Mouse (Mus musculus): ENCODE measurements around the gene Gpsm3.

Gpsm3 gene

DNA sequence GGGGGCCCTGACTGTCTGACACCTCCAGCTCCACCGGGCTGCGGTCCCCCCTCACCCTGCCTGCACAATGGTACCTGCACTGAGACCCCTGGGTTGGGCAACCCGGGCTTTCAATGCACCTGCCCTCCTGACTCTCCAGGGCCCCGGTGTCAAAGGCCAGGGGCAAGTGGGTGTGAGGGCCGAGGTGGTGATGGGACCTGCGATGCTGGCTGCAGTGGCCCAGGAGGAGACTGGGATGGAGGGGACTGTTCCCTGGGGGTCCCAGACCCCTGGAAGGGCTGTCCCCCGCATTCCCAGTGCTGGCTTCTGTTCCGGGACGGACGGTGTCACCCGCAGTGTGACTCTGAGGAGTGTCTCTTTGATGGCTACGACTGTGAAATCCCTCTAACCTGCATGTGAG lies 7.1 kb upstream of the Gpsm3 start:
- DNase-seq (ENCODE audit: extremely low spot score, low read depth, low spot score), result no peak

DNA sequence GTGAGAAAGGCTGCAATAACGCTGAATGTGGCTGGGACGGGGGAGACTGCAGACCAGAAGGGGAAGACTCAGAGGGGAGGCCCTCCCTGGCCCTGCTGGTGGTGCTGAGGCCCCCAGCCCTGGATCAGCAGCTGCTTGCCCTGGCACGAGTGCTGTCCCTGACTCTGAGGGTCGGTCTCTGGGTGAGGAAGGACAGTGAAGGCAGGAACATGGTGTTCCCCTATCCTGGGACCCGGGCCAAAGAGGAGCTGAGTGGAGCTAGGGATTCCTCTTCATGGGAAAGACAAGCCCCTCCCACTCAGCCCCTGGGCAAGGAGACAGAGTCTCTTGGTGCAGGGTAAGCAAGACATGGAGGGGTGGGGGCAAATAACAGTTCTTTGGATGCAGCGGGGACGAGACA lies 6.2 kb upstream of the Gpsm3 start:
- DNase-seq (ENCODE audit: extremely low spot score, low read depth, low spot score), result no peak

DNA sequence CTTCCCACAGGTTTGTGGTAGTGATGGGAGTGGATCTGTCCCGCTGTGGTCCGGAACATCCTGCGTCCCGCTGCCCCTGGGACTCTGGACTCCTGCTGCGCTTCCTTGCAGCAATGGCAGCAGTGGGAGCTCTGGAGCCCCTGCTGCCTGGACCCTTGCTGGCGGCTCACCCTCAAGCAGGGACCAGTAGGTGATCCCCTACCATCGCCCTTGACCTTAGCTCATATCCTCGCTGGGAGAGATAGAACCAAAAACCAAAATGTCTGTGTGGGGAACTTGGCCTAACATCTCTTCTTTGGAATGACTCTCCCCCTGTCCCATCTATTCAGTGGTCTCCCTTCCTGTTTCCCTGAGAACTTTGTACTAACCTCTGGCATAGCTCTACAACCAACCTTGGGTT lies 5.8 kb upstream of the Gpsm3 start:
- DNase-seq (ENCODE audit: extremely low spot score, low read depth, low spot score), result no peak

GRCm38 (mm10) chr17:34585121-34585520 lies 4.5 kb upstream of the Gpsm3 start:
- DNase-seq (ENCODE audit: extremely low spot score, low read depth, low spot score), result no peak

DNA sequence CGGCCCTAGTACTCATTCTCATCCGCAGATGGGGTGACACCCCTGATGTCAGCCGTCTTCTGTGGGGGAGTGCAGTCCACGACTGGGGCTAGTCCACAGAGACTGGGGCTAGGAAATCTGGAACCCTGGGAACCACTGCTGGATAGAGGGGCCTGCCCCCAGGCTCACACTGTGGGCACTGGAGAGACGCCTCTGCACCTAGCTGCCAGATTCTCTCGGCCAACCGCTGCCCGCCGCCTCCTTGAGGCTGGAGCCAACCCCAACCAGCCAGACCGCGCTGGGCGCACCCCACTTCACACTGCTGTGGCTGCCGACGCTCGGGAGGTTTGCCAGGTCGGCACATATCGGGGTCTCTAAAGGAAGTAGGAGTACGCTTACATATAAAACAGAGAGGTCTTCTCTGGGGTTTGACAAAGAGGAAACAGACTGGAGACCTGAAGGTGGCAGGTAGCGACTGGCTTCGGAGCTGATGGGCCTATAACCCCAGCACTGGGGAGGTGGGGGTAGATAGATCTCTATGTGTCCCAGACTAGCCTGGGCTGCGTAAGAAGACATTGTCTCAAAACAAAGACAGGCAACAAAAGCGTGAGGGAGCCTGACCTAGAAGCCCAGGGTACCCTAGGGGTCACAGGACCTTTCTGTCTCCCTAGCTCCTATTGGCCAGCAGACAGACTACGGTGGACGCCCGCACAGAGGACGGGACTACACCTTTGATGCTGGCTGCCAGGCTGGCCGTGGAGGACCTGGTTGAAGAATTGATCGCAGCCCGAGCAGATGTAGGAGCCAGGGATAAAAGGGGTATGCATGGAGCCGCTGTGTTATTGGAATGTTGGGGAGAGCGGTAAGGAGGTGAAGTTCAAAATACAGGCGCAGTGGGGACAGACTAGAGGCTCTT lies 3.5 kb upstream of the Gpsm3 start:
- no peak for DNase-seq (ENCODE audit: extremely low spot score, low read depth, low spot score)

DNA sequence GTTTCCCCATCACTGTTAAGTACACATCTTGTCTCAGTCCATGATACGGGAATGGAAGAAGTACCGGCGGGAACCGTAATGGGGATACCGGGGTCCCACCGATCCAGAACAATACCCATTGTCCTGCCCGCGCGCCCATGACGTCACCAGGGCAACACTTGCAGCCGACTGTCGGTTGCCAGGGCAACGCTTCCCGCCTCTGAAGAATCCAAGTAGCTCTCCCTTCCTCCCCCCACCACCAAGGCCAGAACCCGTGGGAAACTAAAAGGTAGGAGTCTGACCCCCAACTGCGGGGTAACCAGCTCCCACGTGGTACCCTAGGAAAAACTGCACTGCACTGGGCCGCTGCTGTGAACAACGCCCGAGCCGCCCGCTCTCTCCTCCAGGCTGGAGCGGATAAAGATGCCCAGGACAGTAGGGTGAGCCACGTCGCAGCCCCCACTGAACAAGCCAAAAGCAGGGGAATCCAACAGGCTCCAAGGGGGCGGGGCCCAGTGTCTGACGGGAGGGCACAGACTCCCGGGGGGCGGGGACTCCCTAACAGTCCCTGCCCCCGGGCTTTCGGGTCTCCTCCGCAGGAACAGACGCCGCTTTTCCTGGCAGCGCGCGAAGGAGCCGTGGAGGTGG lies 2.7 kb upstream of the Gpsm3 start:
- DNase-seq (ENCODE audit: extremely low spot score, low read depth, low spot score), result no peak

DNA sequence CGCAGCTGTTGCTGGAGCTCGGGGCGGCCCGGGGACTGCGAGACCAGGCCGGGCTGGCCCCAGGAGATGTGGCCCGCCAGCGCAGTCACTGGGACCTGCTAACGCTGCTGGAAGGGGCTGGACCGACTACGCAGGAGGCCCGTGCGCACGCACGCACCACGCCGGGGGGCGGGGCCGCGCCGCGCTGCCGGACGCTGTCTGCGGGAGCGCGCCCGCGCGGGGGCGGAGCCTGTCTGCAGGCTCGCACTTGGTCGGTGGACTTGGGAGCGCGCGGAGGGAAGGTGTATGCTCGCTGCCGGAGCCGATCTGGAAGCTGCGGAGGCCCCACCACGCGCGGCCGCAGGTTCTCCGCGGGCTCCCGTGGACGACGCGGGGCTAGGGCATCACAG lies 2.2 kb upstream of the Gpsm3 start:
- no peak for DNase-seq (ENCODE audit: extremely low spot score, low read depth, low spot score)

DNA sequence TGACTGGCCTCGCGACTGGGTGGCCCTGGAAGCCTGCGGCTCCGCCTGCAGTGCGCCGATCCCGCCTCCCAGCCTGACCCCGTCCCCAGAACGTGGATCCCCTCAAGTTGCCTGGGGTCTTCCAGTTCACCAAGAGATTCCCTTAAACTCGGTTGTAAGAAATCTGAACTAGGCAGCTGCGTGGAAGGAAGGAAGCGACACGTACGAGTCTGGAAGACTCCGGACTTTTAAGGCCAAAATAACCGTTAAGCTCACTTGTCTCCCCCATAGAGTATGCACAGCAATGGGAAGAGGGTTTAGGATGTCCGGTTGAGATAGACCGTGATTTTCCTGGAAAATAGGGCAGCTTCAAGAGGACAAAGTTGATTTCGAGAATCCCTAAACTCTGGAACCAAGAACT lies 1.8 kb upstream of the Gpsm3 start:
- DNase-seq (ENCODE audit: extremely low spot score, low read depth, low spot score), result no peak

DNA sequence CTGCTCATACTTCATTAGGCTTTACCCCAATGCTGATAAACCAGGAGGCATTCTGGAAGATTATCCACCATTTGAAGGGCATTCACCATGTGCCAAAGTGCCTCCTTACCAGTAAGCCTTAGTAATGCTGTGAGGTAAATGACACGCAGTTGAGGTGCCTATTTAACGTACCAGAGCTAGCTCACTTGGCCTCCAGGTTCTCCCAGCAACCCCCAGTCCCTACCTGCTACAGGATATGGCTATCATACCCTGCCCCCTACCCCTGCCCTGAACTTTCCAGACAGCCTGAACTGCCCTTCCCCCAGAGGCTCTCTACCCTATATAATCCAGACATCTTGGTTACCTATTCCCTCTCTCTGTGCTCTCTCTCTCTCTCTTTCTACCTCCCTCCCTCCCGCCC lies 839 bp upstream of the Gpsm3 start:
- no peak for DNase-seq (ENCODE audit: extremely low spot score, low read depth, low spot score)

DNA sequence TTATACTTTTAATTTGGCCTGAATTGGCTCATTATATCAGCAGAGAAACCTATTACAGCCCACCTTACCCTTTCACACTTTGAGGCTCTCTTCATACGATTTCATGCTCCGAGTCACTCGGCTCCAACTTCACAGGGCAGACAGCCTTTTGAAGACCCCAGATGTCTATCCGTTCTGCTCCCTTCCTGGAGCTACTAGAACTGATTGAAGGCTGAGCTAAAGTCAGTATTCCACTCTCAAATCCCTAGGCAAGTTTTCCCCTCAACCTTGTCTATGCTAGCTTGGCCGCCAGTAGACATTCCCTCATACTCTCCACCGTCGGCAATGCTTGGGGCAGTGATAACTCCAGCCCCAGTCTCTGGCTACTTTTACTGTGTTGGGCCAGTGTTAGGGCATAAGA lies 400 bp upstream of the Gpsm3 start:
- DNase-seq (ENCODE audit: extremely low spot score, low read depth, low spot score), result no peak

- no peak for DNase-seq (ENCODE audit: extremely low spot score, low read depth, low spot score)
Measured at GRCm38 (mm10) chr17:34590154-34590987, 765 bp downstream of the Gpsm3 start.

DNA sequence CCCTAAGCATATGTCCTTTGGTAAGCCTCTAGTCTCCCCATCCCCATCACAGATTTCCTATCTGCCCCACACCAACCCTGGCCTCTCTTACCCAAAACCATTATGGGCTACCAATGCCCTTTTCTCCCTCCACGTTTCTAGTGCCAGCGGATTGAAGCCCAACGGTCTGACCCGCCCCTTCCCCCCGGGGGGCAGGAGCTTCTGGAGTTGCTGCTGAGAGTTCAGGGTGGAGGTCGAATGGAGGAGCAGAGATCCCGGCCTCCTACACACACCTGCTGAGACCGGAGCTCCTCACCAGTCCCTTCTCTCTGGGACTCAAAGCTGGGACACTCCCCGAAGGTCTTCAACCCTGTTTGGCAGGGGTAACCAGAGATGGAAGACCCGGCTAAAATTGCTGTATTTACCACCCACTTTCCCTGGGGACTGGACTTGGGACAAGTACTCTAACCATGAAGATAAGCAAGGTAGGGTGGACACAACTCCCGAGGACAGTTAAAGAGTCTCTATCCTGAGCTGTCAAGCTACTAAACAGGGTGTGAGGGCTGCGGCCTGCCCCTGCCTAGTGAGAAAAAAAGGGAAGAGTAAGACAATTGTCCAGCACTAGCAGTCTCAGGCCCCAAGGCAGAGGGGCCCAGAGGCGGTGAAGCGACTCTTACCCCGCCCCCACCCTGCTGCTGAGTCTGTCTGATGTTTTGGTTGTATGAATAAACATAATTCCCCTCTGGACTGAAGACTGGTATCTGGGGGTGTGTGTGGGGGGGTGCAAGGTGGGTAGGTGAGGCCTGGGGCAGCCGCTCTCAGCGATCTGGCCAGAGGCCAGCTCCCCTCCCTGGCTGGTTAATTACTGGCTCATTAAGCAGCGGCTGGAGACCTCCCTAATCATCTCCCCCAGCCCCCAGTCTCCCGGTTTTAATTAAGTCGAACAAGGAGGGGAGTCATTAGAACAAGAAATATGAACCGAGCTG lies 1.7 kb downstream of the Gpsm3 start, which contains the start of gene Pbx2:
Gene Pbx2, plus strand, starts transcription at position 238 of the 965 bp plus-strand sequence.
- DNase-seq (ENCODE audit: extremely low spot score, low read depth, low spot score), result no peak

- DNase-seq (ENCODE audit: extremely low spot score, low read depth, low spot score), result no peak
Measured at GRCm38 (mm10) chr17:34591994-34592375, 2.4 kb downstream of the Gpsm3 start.

DNA sequence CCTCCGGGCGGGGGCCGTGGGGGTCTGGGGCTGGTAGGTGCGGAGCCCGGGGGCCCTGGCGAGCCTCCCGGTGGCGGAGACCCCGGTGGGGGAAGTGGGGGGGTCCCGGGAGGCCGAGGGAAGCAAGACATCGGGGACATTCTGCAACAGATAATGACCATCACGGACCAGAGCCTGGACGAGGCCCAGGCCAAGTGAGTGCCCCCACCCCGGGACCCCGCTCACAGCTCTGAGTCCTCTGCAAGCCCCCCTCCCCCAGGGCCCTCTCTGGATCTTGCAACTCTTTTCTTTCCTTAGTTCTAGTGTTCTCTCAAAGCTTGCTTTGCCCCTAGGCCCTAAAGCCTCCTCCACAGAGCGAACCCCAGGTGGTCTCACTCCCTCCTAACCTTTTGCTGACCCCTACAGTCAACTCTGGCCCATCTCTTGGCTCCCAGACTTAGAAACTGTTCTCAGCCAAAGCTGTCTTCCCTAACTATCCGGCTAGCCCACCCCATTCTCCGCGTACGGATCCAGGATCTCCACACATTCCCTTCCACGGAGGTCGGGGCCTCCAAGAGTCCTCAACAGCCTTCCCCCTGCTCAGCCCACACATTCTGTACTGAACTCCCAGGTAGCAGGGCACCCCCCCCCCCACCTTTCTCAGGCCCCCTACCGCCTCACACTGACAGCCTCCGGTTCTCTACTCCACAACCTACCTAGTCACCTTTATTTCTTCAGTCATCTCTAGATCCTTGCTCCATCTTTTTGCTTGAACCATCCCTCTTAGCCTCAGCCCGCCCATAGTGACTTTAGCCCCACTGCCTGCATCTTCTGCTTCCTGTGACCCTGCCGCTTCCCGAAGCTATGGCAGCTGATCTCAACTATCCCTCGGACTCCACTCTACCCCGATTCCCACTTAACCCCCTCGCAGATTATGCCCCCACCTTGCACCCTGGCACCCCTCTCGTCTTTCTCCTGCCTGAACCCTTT lies 3.3 kb downstream of the Gpsm3 start:
- no peak for DNase-seq (ENCODE audit: extremely low spot score, low read depth, low spot score)

- DNase-seq (ENCODE audit: extremely low spot score, low read depth, low spot score), result no peak
Measured at GRCm38 (mm10) chr17:34593752-34594525, 4.3 kb downstream of the Gpsm3 start.

DNA sequence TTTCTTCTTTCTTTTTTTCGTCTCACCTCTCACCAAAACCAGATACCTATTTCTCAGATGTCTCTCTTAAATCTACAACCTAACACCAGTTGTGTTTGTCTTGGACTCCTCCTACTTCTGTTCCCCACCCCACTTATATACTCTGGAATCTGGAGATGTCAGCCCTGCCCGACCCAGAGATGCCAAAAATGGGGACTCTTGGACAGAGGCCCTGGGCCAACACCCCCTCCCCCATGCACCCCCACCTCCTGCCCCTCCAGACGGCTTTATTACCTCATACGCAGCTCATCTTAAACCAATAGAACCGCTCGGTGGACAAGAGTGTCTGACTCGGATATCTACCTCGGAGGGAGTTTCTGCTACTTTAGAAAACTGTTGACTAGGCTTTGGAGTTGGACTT lies 6.5 kb downstream of the Gpsm3 start:
- no peak for DNase-seq (ENCODE audit: extremely low spot score, low read depth, low spot score)

DNA sequence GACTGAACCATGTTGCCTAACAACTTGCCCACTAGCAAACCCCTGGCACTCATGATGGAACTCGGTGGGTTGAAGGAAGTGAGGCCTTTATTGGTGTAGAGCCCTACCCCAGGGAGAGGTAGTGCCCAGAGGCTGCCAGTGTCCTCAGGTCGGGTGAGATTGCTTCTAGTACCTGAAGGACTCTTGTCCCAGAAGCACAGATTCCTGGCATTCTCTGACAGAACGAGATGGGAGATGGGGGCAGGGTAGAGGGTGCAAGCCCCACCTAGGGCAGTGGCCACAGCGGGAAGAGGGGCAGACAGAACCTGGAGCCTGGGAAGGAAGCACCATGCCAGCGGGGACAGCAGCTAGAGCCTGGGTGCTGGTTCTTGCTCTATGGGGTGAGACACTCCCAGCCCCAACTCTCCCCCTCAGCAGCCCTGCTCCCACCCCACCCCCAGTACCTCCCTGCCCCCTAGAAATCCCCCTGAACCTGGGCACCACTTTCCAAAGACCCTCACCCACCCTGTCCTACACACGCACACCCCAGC lies 8.0 kb downstream of the Gpsm3 start, which contains the start of gene Ager:
Gene Ager, plus strand, starts transcription at position 297 of the 530 bp plus-strand sequence.
- no peak for DNase-seq (ENCODE audit: extremely low spot score, low read depth, low spot score)

GRCm38 (mm10) chr17:34599891-34600290 lies 10.3 kb downstream of the Gpsm3 start:
- DNase-seq (ENCODE audit: extremely low spot score, low read depth, low spot score), result no peak
